Mouse (Mus musculus): Measurements from ENCODE around the gene Fubp1. TPM values are rescaled to one million over a fixed set of nuclear protein-coding genes. Genes with fewer than 3 reads are reported as not detected.

The Fubp1 gene
- polyA plus RNA-seq, 1 experiment from 2014 or later: 424 TPM

GRCm38 (mm10) chr3:152170407-152170806 lies 39.8 kb upstream of the Fubp1 start:
- DNase-seq (ENCODE audit: low spot score) (no peak), ATAC-seq (ENCODE audit: low FRiP score) (no peak)
- Histone ChIP-seq H3K4me1 (replicated peaks; ENCODE audit: control insufficient read depth, insufficient read depth, low read length) (peaks cover 4% of the 10 kb centered on the region; the same call in 1 of the 2 replicates), H3K27ac (ENCODE audit: low read depth, low read length) (no peak overlapping the region), H3K27me3 (ENCODE audit: control insufficient read depth, insufficient read depth, low read length) (peaks cover 5% of the 10 kb centered on the region), H3K9ac (ENCODE audit: low read depth, low read length) (no peak overlapping the region), H3K36me3 (ENCODE audit: control insufficient read depth, insufficient read depth, low read length) (no peaks in the 10 kb centered on the region), H3K4me2 (replicated peaks; ENCODE audit: low read depth, low read length) (no peak overlapping the region), H3K9me3 (ENCODE audit: control insufficient read depth, low read length) (no peaks in the 10 kb centered on the region), H3K4me3 (ENCODE audit: low read depth, low read length) (no peak overlapping the region)
- 56% methylated on average over 1 of the region's 1 CpGs for WGBS

GRCm38 (mm10) chr3:152171236-152171635 lies 39.0 kb upstream of the Fubp1 start:
- H3K9ac ChIP-seq (ENCODE audit: low read depth, low read length): no peak overlapping the region
- no peak overlapping the region for H3K27ac ChIP-seq (ENCODE audit: low read depth, low read length)
- H3K4me3 ChIP-seq (ENCODE audit: low read depth, low read length): no peak overlapping the region
- no peaks in the 10 kb centered on the region for H3K36me3 ChIP-seq (ENCODE audit: control insufficient read depth, insufficient read depth, low read length)
- no peaks in the 10 kb centered on the region for H3K4me1 ChIP-seq (replicated peaks; ENCODE audit: control insufficient read depth, insufficient read depth, low read length)
- no peaks in the 10 kb centered on the region for H3K9me3 ChIP-seq (ENCODE audit: control insufficient read depth, low read length)
- no peaks in the 10 kb centered on the region for H3K27me3 ChIP-seq (ENCODE audit: control insufficient read depth, insufficient read depth, low read length)
- WGBS: 69% methylated on average over 2 of the region's 2 CpGs
- H3K4me2 ChIP-seq (replicated peaks; ENCODE audit: low read depth, low read length): no peak overlapping the region
- DNase-seq (ENCODE audit: low spot score): no peak
- no peak for ATAC-seq (ENCODE audit: low FRiP score)

GRCm38 (mm10) chr3:152171862-152172261 lies 38.4 kb upstream of the Fubp1 start:
- no peak for DNase-seq (ENCODE audit: low spot score)

GRCm38 (mm10) chr3:152172322-152172935 lies 37.8 kb upstream of the Fubp1 start:
- no peaks in the 10 kb centered on the region for H3K9me3 ChIP-seq (ENCODE audit: control insufficient read depth, low read length)
- 85% methylated on average over 7 of the region's 7 CpGs for WGBS
- no peaks in the 10 kb centered on the region for H3K36me3 ChIP-seq (ENCODE audit: control insufficient read depth, insufficient read depth, low read length)
- H3K27me3 ChIP-seq (ENCODE audit: control insufficient read depth, insufficient read depth, low read length): no peaks in the 10 kb centered on the region
- no peak for DNase-seq (ENCODE audit: low spot score)
- H3K9ac ChIP-seq (ENCODE audit: low read depth, low read length): no peak overlapping the region
- no peak for ATAC-seq (ENCODE audit: low FRiP score)
- H3K27ac ChIP-seq (ENCODE audit: low read depth, low read length): no peak overlapping the region
- no peak overlapping the region for H3K4me2 ChIP-seq (replicated peaks; ENCODE audit: low read depth, low read length)
- no peak overlapping the region for H3K4me3 ChIP-seq (ENCODE audit: low read depth, low read length)
- no peaks in the 10 kb centered on the region for H3K4me1 ChIP-seq (replicated peaks; ENCODE audit: control insufficient read depth, insufficient read depth, low read length)

More at GRCm38 (mm10) chr3:152171862-152172261, 38.4 kb upstream of the Fubp1 start:
- Histone ChIP-seq H3K9me3 (ENCODE audit: control insufficient read depth, low read length) (no peaks in the 10 kb centered on the region), H3K27me3 (ENCODE audit: control insufficient read depth, insufficient read depth, low read length) (no peaks in the 10 kb centered on the region), H3K36me3 (ENCODE audit: control insufficient read depth, insufficient read depth, low read length) (no peaks in the 10 kb centered on the region), H3K4me1 (replicated peaks; ENCODE audit: control insufficient read depth, insufficient read depth, low read length) (no peaks in the 10 kb centered on the region), H3K4me3 (ENCODE audit: low read depth, low read length) (no peak overlapping the region), H3K4me2 (replicated peaks; ENCODE audit: low read depth, low read length) (no peak overlapping the region), H3K9ac (ENCODE audit: low read depth, low read length) (no peak overlapping the region), H3K27ac (ENCODE audit: low read depth, low read length) (no peak overlapping the region)
- no peak for ATAC-seq (ENCODE audit: low FRiP score)
- WGBS: 76% methylated on average over 7 of the region's 7 CpGs

GRCm38 (mm10) chr3:152178816-152179215 lies 31.4 kb upstream of the Fubp1 start:
- Histone ChIP-seq H3K27me3 (ENCODE audit: control insufficient read depth, insufficient read depth, low read length) (no peaks in the 10 kb centered on the region), H3K4me2 (replicated peaks; ENCODE audit: low read depth, low read length) (no peak overlapping the region), H3K27ac (ENCODE audit: low read depth, low read length) (no peak overlapping the region), H3K36me3 (ENCODE audit: control insufficient read depth, insufficient read depth, low read length) (no peaks in the 10 kb centered on the region), H3K9ac (ENCODE audit: low read depth, low read length) (no peak overlapping the region), H3K9me3 (ENCODE audit: control insufficient read depth, low read length) (no peaks in the 10 kb centered on the region), H3K4me1 (replicated peaks; ENCODE audit: control insufficient read depth, insufficient read depth, low read length) (no peaks in the 10 kb centered on the region), H3K4me3 (ENCODE audit: low read depth, low read length) (no peak overlapping the region)
- DNase-seq (ENCODE audit: low spot score) (no peak), ATAC-seq (ENCODE audit: low FRiP score) (no peak)
- 91% methylated on average over 4 of the region's 4 CpGs for WGBS

GRCm38 (mm10) chr3:152179285-152179684 lies 30.9 kb upstream of the Fubp1 start:
- Histone ChIP-seq H3K9me3 (ENCODE audit: control insufficient read depth, low read length) (no peaks in the 10 kb centered on the region), H3K27me3 (ENCODE audit: control insufficient read depth, insufficient read depth, low read length) (no peaks in the 10 kb centered on the region), H3K36me3 (ENCODE audit: control insufficient read depth, insufficient read depth, low read length) (no peaks in the 10 kb centered on the region), H3K27ac (ENCODE audit: low read depth, low read length) (no peak overlapping the region), H3K4me1 (replicated peaks; ENCODE audit: control insufficient read depth, insufficient read depth, low read length) (no peaks in the 10 kb centered on the region), H3K4me2 (replicated peaks; ENCODE audit: low read depth, low read length) (no peak overlapping the region), H3K9ac (ENCODE audit: low read depth, low read length) (no peak overlapping the region), H3K4me3 (ENCODE audit: low read depth, low read length) (no peak overlapping the region)
- DNase-seq (ENCODE audit: low spot score) (no peak), ATAC-seq (ENCODE audit: low FRiP score) (no peak)
- 63% methylated on average over 1 of the region's 1 CpGs for WGBS

GRCm38 (mm10) chr3:152180624-152181023 lies 29.6 kb upstream of the Fubp1 start:
- Histone ChIP-seq H3K4me3 (ENCODE audit: low read depth, low read length) (no peak overlapping the region), H3K4me2 (replicated peaks; ENCODE audit: low read depth, low read length) (no peak overlapping the region), H3K9me3 (ENCODE audit: control insufficient read depth, low read length) (no peaks in the 10 kb centered on the region), H3K27me3 (ENCODE audit: control insufficient read depth, insufficient read depth, low read length) (no peaks in the 10 kb centered on the region), H3K36me3 (ENCODE audit: control insufficient read depth, insufficient read depth, low read length) (no peaks in the 10 kb centered on the region), H3K27ac (ENCODE audit: low read depth, low read length) (no peak overlapping the region), H3K9ac (ENCODE audit: low read depth, low read length) (no peak overlapping the region), H3K4me1 (replicated peaks; ENCODE audit: control insufficient read depth, insufficient read depth, low read length) (no peaks in the 10 kb centered on the region)
- 86% methylated on average over 4 of the region's 4 CpGs for WGBS
- no peak for ATAC-seq (ENCODE audit: low FRiP score)
- DNase-seq (ENCODE audit: low spot score): no peak

GRCm38 (mm10) chr3:152183522-152183921 lies 26.7 kb upstream of the Fubp1 start:
- Histone ChIP-seq H3K36me3 (ENCODE audit: control insufficient read depth, insufficient read depth, low read length) (no peaks in the 10 kb centered on the region), H3K9ac (ENCODE audit: low read depth, low read length) (no peak overlapping the region), H3K27me3 (ENCODE audit: control insufficient read depth, insufficient read depth, low read length) (no peaks in the 10 kb centered on the region), H3K27ac (ENCODE audit: low read depth, low read length) (no peak overlapping the region), H3K9me3 (ENCODE audit: control insufficient read depth, low read length) (no peaks in the 10 kb centered on the region), H3K4me3 (ENCODE audit: low read depth, low read length) (no peak overlapping the region), H3K4me2 (replicated peaks; ENCODE audit: low read depth, low read length) (no peak overlapping the region), H3K4me1 (replicated peaks; ENCODE audit: control insufficient read depth, insufficient read depth, low read length) (no peaks in the 10 kb centered on the region)
- ATAC-seq (ENCODE audit: low FRiP score) (no peak), DNase-seq (ENCODE audit: low spot score) (no peak)
- WGBS: 60% methylated on average over 9 of the region's 9 CpGs

GRCm38 (mm10) chr3:152186106-152186505 lies 24.1 kb upstream of the Fubp1 start:
- ATAC-seq (ENCODE audit: low FRiP score) (no peak), DNase-seq (ENCODE audit: low spot score) (no peak)
- no peaks in the 10 kb centered on the region for H3K36me3 ChIP-seq (ENCODE audit: control insufficient read depth, insufficient read depth, low read length)
- H3K27me3 ChIP-seq (ENCODE audit: control insufficient read depth, insufficient read depth, low read length): no peaks in the 10 kb centered on the region
- H3K4me3 ChIP-seq (ENCODE audit: low read depth, low read length): no peak overlapping the region
- no peak overlapping the region for H3K9ac ChIP-seq (ENCODE audit: low read depth, low read length)
- no peaks in the 10 kb centered on the region for H3K4me1 ChIP-seq (replicated peaks; ENCODE audit: control insufficient read depth, insufficient read depth, low read length)
- H3K9me3 ChIP-seq (ENCODE audit: control insufficient read depth, low read length): no peaks in the 10 kb centered on the region
- WGBS: 95% methylated on average over 6 of the region's 6 CpGs
- H3K27ac ChIP-seq (ENCODE audit: low read depth, low read length): no peak overlapping the region
- no peak overlapping the region for H3K4me2 ChIP-seq (replicated peaks; ENCODE audit: low read depth, low read length)
